Mouse (Mus musculus): ENCODE measurements around the gene Tcerg1l.

Tcerg1l gene

GRCm38 (mm10) chr7:138217556-138218098, 179.9 kb downstream of the Tcerg1l start:
- no peak for DNase-seq (ENCODE audit: low read depth, low spot score)

GRCm38 (mm10) chr7:138215177-138215830, 182.2 kb downstream of the Tcerg1l start:
- no peak for DNase-seq (ENCODE audit: low read depth, low spot score)

- DNase-seq (ENCODE audit: low read depth, low spot score): no peak
These were observed 182.8 kb downstream of the Tcerg1l start for GRCm38 (mm10) chr7:138214710-138215109.

GRCm38 (mm10) chr7:138209769-138210168, 187.8 kb downstream of the Tcerg1l start:
- no peak for DNase-seq (ENCODE audit: low read depth, low spot score)

GRCm38 (mm10) chr7:138205124-138205523, 192.4 kb downstream of the Tcerg1l start:
- no peak for DNase-seq (ENCODE audit: low read depth, low spot score)

- no peak for DNase-seq (ENCODE audit: low read depth, low spot score)
These were observed 195.2 kb downstream of the Tcerg1l start for GRCm38 (mm10) chr7:138202162-138202832.

- peak; percentile 62 for DNase-seq (ENCODE audit: low read depth, low spot score)
These were observed 198.0 kb downstream of the Tcerg1l start for GRCm38 (mm10) chr7:138199333-138200058.

GRCm38 (mm10) chr7:138196139-138196538, 201.4 kb downstream of the Tcerg1l start:
- no peak for DNase-seq (ENCODE audit: low read depth, low spot score)

- no peak for DNase-seq (ENCODE audit: low read depth, low spot score)
These were observed 213.3 kb downstream of the Tcerg1l start for GRCm38 (mm10) chr7:138184197-138184596.

- no peak for DNase-seq (ENCODE audit: low read depth, low spot score)
These were observed 215.3 kb downstream of the Tcerg1l start for GRCm38 (mm10) chr7:138182216-138182615.

GRCm38 (mm10) chr7:138178617-138179016, 218.9 kb downstream of the Tcerg1l start:
- no peak for DNase-seq (ENCODE audit: low read depth, low spot score)

GRCm38 (mm10) chr7:138176026-138176425, 221.5 kb downstream of the Tcerg1l start:
- no peak for DNase-seq (ENCODE audit: low read depth, low spot score)

- no peak for DNase-seq (ENCODE audit: low read depth, low spot score)
These were observed 227.1 kb downstream of the Tcerg1l start for GRCm38 (mm10) chr7:138170389-138170788.

Data from telencephalon, adult 2 months (tissue).